Mouse (Mus musculus) frontal cortex, postnatal 25 days (tissue): ENCODE measurements at regions not wholly inside any gene's neighbourhood (a gene's known extent, or its start where the extent isn't known, plus 50 kb on each side); places are given as distances from the start of the nearest gene placed in this dataset.

Experiments
- DNase-seq, 2 experiments: peaks; one replicate each; pipeline ENCODE4 v3.0.0; 2022; ENCODE audit warnings: low spot score in 2 of 2

- DNase-seq = no peak
Measured at GRCm38 (mm10) chr16:86007799-86008198, 106.2 kb upstream of the Adamts5 start.

- DNase-seq = no peak
Measured at GRCm38 (mm10) chr16:86000846-86001245, 99.2 kb upstream of the Adamts5 start.

GRCm38 (mm10) chr16:85985841-85986240, 84.2 kb upstream of the Adamts5 start:
- no peak for DNase-seq

GRCm38 (mm10) chr16:85977102-85977501, 75.5 kb upstream of the Adamts5 start:
- no peak for DNase-seq

- DNase-seq = no peak
Measured at GRCm38 (mm10) chr16:85966892-85967444, 65.3 kb upstream of the Adamts5 start.

- no peak for DNase-seq
Measured at GRCm38 (mm10) chr16:85966251-85966650, 64.6 kb upstream of the Adamts5 start.

GRCm38 (mm10) chr16:85964352-85965210, 63.0 kb upstream of the Adamts5 start:
- DNase-seq = no peak

GRCm38 (mm10) chr16:85956006-85956562, 54.5 kb upstream of the Adamts5 start:
- DNase-seq = no peak

- no peak for DNase-seq
Measured at GRCm38 (mm10) chr16:85951628-85952027, 50.0 kb upstream of the Adamts5 start.
